Mouse (Mus musculus): ENCODE measurements around the gene Acrbp.
"Not testable (repeated sequence)": the region's sequence is repeated elsewhere in the genome, so short reads cannot be mapped to it uniquely, and the experiment has no call there.

The Acrbp gene

DNA sequence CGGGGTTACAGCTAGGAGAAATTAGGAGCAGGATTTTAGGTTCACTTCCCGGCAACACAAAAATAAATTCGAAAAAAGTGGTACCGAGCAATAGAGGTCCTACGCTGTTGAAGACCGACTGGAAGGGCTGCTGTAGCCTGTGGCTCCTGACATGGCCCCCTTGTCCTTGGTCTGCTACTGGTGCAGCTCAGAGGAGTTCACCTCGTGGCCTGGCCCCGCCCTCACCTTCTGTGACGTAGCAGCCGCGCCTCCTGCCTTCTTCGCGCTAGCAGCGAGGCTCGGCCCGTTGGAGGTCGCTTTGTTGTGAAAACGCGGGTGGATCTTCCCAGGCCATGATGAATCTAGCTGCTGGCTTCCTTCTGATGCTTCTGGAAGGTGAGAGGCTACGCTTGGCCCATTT is at the start of gene Acrbp:
Gene Acrbp (plus strand): TSS at position 12 of the 400 bp plus-strand sequence.
- DNase-seq: no peak

DNA sequence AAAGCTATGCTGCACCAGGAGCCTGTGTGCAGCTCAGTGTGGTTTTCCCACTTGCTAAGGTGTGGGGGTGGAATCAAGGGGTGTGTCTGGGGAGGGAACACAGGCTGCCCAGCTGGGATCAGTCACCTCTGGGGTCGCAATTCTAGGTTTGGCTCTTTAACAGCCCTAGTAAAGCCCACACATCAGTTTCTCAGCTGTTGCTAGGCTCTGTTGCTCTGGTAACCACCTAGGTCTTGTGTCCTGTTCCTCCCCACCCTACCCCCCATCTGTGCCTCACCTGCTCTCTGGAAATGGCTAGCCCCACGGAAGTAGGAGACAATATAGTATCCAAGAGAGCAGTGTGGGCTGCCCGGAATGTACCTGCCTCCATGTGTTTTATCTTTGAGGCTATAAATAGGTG is 45.8 kb upstream of the Acrbp start:
- no peak for DNase-seq

DNA sequence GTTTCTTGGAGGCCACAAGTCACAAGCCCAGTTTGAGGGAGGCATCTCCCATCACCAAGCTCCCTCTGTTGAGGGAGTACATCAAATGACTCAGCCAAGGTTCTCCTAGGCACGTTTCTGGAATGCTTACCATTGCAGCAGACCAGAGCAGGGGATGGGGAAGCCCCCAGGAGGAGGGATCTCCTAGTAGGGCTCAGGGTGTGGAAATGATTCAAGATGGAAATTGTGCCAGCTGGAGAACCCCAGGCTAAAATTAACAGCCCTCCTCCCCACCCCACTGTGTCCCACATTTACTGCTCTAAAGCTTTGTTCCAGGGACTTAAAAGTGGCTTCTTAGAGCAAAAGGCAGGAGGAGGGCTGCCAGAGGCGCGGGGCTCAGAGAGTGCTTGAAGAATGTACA is 44.4 kb upstream of the Acrbp start:
- DNase-seq: no peak

DNA sequence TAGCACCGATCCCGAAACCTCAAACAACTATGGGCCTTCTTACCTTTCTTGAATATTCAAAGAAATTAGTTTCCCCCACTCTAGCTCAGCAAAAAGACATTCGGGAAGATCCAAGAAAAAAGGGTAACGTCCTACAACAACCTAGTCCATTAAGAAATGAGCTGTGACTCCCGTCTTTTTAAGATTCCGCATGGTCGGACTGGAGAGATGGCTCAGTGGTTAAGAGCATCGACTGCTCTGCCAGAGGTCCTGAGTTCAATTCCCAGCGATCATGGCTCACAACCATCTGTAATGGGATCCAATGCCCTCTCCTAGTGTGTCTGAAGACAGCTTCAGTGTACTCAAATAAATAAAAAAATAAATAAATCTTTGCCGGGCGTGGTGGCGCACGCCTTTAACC is 41.4 kb upstream of the Acrbp start:
- no peak for DNase-seq

DNA sequence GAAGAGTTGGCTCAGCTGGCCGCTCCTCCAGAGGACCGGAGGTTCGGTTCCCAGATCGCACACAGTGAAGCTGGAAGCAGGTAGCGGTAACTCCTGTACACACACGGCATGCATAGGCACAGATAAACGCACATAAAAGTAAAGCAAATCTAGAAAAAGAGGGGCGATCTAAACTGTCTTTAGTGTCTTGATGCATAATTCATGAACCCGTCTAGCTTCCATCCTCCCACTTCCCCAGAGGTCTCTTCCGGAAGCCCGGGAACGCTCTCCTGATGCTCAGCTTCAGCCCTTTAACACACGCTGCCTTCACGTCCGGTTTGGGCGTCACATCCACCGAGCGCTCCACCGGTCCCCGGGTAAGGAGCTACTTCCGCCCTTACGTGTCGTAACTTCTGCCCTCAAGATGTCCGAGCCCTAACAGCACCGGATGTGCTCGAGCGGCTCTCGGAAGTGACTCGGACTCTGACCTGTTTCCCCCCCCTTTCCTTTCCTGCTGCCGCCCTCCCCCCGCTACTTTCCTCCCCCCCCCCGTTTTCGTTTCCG is 40.8 kb upstream of the Acrbp start:
- peak; percentile 99 for DNase-seq

DNA sequence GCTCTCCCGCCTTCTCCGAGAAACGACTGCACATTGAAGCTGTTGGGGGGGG is 40.5 kb upstream of the Acrbp start, which contains the start of gene Zfp384:
Gene Zfp384 (plus strand): TSS at position 17 of the 52 bp plus-strand sequence.
- DNase-seq: no peak

DNA sequence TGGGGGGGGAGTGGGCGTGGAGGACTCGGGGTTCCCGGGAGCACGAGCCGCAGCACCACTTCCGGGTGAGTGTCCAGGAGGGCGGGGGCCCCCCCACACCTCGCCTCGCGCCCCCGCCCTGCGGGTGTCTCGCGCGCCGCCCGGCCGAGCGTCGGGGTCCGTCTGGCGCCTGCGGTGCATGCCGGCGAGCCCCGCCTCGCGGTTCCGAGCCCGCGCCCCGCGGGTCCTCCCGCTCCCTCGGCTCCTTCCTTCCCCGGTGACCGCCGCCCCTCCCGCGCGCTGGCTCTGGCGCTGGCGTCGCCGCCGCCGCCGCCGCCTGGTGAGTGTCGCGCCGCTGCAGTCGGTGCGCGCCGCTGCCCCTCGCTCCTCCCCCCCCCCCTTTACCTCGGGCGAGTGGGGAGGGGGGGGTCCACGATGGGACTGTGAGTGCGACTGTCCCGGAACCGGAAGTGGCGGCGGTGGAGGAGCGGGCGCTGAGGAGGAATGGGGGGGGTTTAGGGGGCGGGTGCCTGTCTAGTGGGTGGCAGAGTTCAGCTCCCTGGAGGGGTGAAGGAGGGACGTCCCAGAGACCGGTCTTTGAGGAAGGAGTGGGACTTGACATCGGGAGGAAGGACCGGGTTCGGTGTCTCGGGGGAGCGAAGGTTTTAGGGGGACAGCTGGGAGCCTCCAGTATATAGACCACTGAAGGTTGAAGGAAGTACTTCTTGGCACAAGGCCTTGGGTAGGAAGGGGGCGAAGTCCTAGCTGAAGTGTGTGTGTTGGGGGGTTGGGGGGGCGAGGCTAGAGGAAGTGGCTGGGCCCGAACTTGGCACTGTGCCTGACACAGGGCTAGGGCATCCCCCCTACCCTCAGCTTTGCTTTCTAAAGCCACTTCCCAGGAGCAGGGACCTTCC is 40.1 kb upstream of the Acrbp start:
- DNase-seq: peak; percentile 88

DNA sequence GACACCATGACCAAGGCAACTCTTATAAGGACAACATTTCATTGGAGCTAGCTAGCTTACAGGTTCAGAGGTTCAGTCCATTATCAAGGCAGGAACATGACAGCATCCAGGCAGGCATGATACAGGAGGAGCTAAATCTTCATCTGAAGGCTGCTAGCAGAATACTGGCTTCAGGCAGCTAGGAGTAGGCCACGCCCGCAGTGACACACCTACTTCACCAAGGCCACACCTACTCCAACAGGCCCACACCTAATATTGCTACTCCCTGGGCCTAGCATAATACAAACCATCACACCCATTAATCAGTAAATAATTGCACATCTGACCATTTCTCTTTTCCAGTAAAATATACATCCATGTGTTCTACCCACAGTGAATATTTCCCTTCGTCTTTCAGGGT is 31.8 kb upstream of the Acrbp start:
- peak; percentile 13 for DNase-seq

DNA sequence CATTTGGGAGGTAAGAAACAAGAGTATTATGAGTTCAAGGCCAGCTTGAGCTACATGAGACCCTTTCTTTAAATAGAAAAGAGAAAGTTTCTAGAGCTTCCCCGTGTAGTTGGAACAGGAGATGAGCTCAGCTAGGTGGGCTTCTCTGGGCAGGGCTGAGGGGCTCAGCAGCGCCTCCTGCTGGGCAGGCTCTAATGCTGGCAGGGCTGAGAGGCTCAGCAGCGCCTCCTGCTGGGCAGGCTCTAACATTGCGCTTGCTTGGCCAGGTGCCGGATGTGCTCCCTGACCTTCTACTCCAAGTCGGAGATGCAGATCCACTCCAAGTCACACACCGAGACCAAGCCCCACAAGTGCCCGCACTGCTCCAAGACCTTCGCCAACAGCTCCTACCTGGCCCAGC is 19.0 kb upstream of the Acrbp start:
- peak; percentile 56 for DNase-seq

DNA sequence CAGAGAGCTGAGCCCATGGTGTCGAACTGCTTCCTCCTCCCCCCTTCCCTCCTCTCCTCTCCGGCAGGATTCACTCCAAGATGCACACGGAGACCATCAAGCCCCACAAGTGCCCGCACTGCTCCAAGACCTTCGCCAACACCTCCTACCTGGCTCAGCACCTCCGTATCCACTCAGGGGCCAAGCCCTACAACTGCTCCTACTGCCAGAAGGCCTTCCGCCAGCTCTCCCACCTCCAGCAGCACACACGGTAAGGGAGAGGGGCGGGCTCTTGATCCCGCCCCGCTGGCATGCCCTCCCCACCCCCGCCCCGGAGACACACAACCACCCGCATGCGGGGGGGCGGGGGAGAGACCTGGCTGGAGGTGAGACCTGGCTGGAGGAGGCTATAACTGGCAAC is 17.9 kb upstream of the Acrbp start:
- DNase-seq: no peak

DNA sequence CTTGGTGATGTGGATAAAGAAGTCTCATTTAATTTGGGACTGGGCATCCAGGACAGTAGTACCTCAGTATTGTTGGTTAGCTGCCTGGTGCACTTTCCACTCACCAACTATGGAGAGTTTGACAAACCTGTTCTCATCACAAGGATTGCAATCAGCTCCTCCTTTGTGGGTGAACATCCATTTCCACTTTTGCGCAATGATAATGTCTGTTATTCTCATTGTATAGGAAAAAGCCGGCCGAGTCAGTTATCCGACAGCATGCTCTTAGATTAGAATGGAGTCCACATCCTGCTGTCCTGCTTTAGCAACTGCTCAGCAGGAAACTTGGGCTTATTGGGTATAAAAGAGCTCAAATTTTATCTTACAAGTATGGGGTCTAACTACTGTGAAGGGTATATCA is 10.8 kb upstream of the Acrbp start:
- DNase-seq: no peak

DNA sequence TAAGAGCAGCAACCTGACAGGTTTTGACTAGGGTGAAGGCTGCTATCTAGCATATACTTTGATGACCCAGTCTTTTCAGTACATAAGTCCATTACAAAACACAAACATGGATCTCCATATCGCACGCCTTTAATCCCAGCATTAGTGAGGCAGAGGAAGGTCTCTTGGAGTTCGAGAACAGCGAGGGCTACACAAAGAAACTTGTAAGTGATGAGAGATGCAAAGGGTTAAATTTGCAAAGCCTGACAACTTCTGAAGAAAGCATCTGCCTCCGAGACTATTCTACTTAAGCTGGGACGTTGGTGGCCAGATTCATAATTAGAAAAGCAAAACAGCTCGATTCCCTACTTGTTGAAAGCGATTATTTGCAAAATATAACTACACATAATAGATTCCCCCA is 10.4 kb upstream of the Acrbp start:
- no peak for DNase-seq

DNA sequence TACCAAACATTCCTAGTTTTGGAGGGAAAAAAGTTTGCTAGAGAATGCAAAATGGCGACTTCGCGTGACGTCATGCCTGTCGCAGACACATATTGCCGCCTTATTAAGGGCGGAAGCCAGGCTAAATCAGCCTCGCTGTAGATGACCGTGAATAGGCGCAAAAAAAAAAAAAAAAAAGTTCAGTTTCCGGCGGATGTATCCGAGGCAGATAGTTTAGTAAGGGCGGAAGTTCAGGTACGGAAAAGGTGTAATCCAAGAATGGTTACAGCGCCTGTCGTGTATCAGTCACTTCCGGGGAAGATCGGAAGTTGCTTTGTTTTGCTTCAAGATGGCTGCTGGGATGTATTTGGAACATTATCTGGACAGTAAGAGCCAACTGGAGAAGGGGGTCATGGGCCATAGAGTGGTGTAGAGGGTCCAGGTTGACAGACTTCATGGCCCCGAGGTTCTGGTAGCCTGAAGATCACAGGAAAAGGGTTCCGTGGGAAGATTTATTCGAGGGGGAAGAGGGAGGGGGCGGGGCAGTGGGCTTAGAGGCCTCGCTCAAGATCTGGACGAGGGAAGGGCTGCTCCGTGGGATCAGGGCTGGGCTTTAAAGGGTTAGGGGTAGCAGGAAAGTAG is 9.8 kb upstream of the Acrbp start, which contains the start of gene Ing4:
Gene Ing4 (plus strand): TSS at position 228 of the 621 bp plus-strand sequence.
- DNase-seq: peak; percentile 98

DNA sequence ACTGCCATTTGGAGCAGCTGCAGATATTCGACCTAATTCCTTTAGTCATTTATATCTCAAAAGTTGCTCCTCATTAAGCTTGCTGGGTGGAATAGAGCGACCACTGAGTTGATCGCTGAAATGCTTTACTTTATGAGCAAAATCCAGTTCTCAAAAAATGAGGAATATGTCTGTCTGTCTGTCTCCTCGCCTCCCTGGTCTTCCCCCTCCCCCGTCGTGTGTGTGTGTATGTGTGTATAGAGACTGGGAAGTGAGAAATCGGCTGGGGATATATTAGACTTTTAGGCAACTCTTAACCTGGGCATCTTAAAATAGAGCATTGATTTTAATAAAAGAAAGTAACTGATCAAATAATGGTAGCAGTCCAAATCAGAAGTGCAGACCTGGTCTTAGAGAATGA is 9.3 kb upstream of the Acrbp start:
- DNase-seq: no peak

DNA sequence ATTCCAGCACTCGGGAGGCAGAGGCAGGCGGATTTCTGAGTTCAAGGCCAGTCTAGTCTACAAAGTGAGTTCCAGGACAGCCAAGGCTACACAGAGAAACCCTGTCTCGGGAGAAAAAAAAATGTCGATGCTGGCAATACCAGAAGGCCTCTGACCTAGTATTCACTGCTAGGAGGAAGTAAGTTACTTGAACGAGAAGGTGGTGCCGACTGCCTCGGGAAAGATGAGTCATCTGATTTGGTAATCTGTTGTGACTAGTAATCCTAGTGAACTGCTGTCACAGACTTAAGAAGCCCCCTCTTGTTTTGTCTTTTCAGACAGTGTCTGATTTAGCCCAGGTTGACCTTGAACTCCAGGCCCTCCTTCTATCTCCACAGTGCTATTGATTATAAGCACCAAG is 8.4 kb upstream of the Acrbp start:
- peak; percentile 39 for DNase-seq

DNA sequence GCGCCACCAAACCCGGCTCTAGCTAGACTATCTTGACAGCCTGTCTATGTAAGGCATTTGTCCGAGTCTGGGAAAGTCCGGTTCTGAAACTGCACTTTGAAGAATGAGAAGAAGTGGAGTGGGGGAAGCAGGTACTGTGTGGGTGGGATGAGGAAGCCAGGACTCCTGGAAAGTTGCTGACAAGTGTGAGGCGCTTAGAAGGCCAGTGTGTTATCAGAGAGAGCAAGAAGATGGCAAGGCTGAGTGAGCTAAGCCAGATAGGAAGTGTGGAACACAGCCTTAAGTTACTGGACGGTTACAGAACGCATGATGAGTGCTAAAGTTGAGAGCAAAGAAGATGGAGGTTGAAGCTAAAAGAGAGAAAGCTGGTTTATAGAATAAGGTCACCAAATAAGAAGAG is 7.4 kb upstream of the Acrbp start:
- DNase-seq: peak; percentile 33

DNA sequence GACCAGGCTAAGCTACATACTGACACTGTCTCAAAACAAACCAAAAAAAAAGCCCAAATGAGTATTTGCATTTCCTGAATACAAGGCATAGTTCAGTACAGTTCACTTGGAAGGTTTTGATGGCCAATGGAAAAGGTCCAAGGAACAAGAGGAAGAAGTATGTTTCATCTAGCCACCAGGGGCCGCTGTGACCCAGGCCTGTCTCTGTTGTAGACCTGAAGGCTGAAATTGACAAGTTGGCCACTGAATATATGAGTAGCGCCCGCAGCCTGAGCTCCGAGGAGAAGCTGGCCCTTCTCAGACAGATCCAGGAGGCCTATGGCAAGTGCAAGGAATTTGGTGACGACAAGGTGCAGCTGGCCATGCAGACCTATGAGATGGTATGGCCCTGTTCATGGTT is 2.8 kb upstream of the Acrbp start:
- peak; percentile 86 for DNase-seq

DNA sequence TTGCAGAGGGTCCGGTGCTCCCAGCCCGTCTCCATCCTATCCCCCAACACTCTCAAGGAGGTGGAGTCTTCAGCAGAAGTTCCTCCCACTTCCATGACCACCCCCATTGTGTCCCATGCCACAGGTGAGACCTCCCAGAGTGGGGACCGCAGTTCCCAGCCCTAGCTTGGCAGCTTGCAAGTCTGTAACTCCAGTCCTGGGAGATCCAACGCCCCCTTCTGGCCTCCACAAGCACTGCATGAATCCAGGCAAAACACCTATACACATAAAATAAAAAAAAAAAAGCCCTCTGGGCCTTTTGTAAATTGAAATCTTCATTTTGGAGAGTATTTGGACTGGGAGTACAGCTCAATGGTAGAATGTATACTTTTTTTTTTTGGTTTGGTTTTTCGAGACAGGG is 1.7 kb downstream of the Acrbp start:
- DNase-seq: no peak

DNA sequence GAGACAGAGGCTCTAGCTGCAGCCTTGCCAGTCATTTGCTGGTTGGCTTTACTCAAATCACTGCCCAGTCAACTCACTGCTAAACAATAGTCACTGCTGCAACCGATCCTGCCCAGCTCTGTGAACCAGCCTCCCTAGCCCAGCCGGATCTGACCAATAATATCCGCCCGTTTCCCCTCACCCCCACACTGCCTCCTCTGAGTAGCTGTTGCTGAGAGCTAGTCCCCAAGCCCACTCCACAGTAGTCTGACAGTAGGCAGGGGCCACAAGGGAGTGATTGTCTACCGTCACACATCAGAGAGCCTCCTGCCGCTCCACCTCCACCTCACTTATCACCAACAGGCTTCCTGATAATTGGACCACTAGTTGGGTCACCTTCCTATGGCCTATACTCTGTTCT is 12.0 kb downstream of the Acrbp start:
- no peak for DNase-seq

DNA sequence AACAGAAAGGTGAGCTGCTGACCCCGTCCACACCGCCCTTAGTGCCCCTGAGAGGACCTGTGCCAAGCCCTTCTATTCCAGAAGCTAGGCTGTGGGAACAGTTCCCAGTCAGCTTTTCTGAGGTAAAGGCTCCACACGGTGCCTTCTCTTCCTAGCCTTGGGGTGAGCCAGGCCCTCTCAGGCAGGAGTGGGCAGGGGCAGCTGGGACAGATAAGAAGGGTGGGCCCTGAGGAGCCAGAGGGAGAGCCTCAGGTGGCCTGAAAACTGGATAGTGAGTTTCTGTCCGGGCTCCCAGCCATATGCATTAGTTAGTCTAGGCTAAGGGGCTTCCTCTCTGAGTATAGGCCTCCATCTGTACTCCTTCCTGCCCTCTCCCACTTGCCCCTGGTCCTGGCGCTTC is 13.0 kb downstream of the Acrbp start:
- no peak for DNase-seq

DNA sequence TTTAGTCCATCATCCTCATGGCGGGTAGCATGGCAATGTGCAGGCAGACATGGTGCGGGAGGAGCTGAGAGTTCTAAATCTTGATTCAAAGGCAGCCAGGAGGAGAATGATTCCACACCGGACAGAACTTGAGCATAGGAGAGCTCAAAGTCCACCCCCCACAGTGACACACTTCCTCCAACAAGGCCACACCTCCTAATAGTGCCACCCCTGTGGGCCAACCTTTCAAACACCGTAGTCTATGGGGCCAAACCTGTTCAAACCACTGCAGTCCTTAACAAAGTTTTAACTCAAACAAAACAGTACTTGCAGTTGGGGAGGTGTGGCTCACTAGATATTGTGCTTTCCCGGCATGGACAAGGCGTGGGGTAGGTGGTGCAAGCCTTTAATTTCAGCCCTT is 14.4 kb downstream of the Acrbp start:
- DNase-seq: no peak

DNA sequence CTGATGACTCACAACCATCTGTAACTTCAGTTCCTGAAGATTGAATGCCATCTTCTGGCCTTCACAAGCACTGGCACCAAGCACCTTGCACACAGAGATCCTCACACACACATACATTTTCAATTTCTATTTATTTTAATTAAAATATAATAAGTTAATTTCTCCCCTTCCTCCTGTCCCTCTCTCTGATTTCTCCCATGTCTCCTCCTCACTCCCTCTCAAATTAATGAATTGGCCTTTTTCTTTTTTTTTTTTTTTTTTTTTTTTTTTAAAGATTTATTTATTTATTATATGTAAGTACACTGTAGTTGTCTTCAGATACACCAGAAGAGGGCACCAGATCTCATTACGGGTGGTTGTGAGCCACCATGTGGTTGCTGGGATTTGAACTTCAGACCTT is 15.7 kb downstream of the Acrbp start:
- not testable (repeated sequence) for DNase-seq

DNA sequence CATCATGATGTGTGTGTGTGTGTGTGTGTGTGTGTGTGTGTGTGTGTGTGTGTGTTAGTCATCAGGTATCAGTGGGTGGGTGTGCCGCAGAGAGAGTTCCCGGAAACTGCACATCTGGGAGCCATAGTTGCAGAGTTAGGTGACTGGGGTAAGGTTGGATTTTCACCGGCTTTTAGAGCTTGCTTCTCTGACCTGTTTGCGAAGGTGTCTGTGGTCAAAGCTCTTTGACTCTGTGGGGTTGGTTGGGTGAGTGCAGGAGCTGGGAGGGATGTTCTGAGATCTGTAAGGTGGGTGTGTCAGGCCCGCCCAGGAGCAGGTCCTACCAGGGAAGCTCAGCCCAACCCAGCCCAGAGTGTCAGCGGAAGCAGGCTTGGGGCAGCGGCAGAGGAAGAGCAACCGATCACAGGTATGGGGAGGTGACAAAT is 18.1 kb downstream of the Acrbp start, which contains the start of gene Lpar5:
Gene Lpar5 (plus strand): TSS at position 350 of the 425 bp plus-strand sequence.
- no peak for DNase-seq

DNA sequence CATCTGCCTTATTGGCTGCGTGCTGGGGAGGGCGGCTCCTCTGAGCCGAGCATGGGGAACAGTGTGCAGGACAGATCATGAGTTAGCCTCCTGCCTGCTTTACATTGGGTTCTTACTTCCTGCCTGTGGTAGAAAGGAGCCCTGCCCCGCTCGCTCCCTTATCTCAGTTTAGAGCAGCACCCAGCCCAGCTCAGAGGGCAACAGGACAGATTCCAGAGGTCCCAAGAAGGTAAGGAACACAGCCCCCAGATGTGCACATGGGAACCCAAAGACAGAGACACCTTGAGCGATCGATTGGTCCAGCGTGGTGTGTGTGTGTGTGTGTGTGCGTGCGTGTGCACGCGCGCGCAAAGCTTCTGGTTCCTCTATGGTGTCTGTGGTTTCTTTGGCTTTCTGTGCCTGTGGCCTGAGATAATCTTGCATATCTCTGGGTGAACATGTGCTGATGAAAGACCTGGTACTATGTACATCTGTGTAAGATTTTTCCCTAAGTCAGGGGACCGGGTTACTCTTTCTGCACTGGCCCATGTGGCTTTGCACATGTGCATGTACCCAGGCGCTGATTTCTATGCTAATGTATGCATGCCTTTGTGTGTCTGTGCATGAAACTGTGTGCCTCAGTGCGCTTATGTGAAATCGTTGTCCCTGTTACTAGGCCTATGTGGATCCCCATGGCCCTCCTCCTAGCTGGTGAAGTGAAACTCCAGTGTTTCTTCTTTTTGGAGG is 21.8 kb downstream of the Acrbp start:
- DNase-seq: peak; percentile 48

All from lung, postnatal 36 days (tissue).